Mouse (Mus musculus) CH12.LX (cell line): ENCODE measurements around the gene Gm5617. TPM values are rescaled to one million over a fixed set of nuclear protein-coding genes. Genes with fewer than 3 reads are reported as not detected.

Experiments used
- DNase-seq: peaks from one replicate; pipeline ENCODE4 v3.0.0-alpha.2; 2013; ENCODE audit errors: extremely low read depth
- H3K27ac ChIP-seq: 2 replicates; pipeline ENCODE4 v1.5.1; 2012; ENCODE audit warnings: low read depth, mild to moderate bottlenecking, control low read depth, moderate library complexity; ENCODE audit not compliant: insufficient read depth
- H3K27me3 ChIP-seq: replicated peaks from 2 replicates; pipeline ENCODE3; 2012; ENCODE audit warnings: inconsistent platforms
- H3K36me3 ChIP-seq, 2 experiments: replicated peaks in 1 of 2; 2 replicates each; pipeline versions ENCODE3 to v1.6.1; 2012; ENCODE audit warnings: inconsistent platforms in 1 of 2, low read length in 1 of 2, mild to moderate bottlenecking in 1 of 2, mixed read lengths in 1 of 2, moderate library complexity in 1 of 2; ENCODE audit not compliant: control insufficient read depth in 1 of 2, insufficient read depth in 1 of 2
- H3K4me1 ChIP-seq, 2 experiments: 2 replicates each; pipeline ENCODE4 v1.6.1; 2012; ENCODE audit warnings: inconsistent platforms in 1 of 2, moderate library complexity in 1 of 2; ENCODE audit not compliant: insufficient read depth in 2 of 2, control insufficient read depth in 1 of 2
- H3K4me2 ChIP-seq: 2 replicates; pipeline ENCODE4 v1.6.1; 2012; ENCODE audit warnings: low read depth, mild to moderate bottlenecking, control low read depth; ENCODE audit not compliant: poor library complexity, insufficient read depth, severe bottlenecking
- H3K4me3 ChIP-seq, 3 experiments: fragments of 150-350 bp in 1 of 3; sonication (generic) in 1 of 3; replicated peaks in 1 of 3; 2 replicates each; pipeline versions ENCODE3 to v1.5.1; 2011 to 2012; ENCODE audit warnings: low read depth in 2 of 3, low read length in 2 of 3, mild to moderate bottlenecking in 2 of 3, moderate library complexity in 2 of 3, control low read depth in 1 of 3, improper control_type of control experiment in 1 of 3, inconsistent platforms in 1 of 3, mixed read lengths in 1 of 3; ENCODE audit not compliant: poor library complexity in 1 of 3
- H3K79me2 ChIP-seq: replicated peaks from 2 replicates; pipeline ENCODE4 v1.6.1; 2012; ENCODE audit warnings: mild to moderate bottlenecking, moderate library complexity; ENCODE audit not compliant: control insufficient read depth, poor library complexity, insufficient read depth, severe bottlenecking; ENCODE audit errors: extremely low read depth
- H3K9ac ChIP-seq: 2 replicates; pipeline ENCODE4 v1.6.1; 2012; ENCODE audit warnings: low read depth, mild to moderate bottlenecking, control low read depth, moderate library complexity; ENCODE audit not compliant: insufficient read depth
- H3K9me3 ChIP-seq: replicated peaks from 2 replicates; pipeline ENCODE3; 2012; ENCODE audit warnings: low read length, inconsistent platforms, mixed read lengths
- CHD2 ChIP-seq: IDR thresholded peaks from 2 replicates; pipeline ENCODE4 v1.6.1; 2011; ENCODE audit warnings: low read length, improper control_type of control experiment
- E2F4 ChIP-seq: IDR thresholded peaks from 2 replicates; pipeline ENCODE4 v1.6.1; 2011; ENCODE audit warnings: low read depth, low read length, improper control_type of control experiment; ENCODE audit not compliant: insufficient replicate concordance
- ETS1 ChIP-seq: conservative IDR thresholded peaks from 2 replicates; pipeline ENCODE4 v1.6.1; 2012; ENCODE audit warnings: low read depth, mild to moderate bottlenecking, inconsistent platforms, low read length, improper control_type of control experiment, moderate library complexity
- JUN ChIP-seq: IDR thresholded peaks from 2 replicates; pipeline ENCODE4 v1.6.1; 2011; ENCODE audit warnings: low read depth, mild to moderate bottlenecking, low read length, improper control_type of control experiment, moderate library complexity; ENCODE audit not compliant: insufficient read depth
- KAT2A ChIP-seq: IDR thresholded peaks from 2 replicates; pipeline ENCODE4 v1.6.1; 2012; ENCODE audit warnings: low read length, improper control_type of control experiment, inconsistent platforms; ENCODE audit not compliant: insufficient replicate concordance
- MAZ ChIP-seq: IDR thresholded peaks from 2 replicates; pipeline ENCODE4 v1.6.1; 2012; ENCODE audit warnings: low read depth, mild to moderate bottlenecking, inconsistent platforms, low read length, improper control_type of control experiment, moderate library complexity
- MEF2A ChIP-seq: IDR thresholded peaks from 2 replicates; pipeline ENCODE4 v1.6.1; 2014; ENCODE audit warnings: low read depth, mild to moderate bottlenecking, inconsistent platforms, low read length, improper control_type of control experiment, borderline replicate concordance
- MXI1 ChIP-seq: IDR thresholded peaks from 2 replicates; pipeline ENCODE4 v1.6.1; 2011; ENCODE audit warnings: mild to moderate bottlenecking, low read depth, low read length, improper control_type of control experiment
- MYC ChIP-seq: IDR thresholded peaks from 2 replicates; pipeline ENCODE4 v1.6.1; 2011; ENCODE audit warnings: low read depth, mild to moderate bottlenecking, improper control_type of control experiment, low read length
- PAX5 ChIP-seq: IDR thresholded peaks from 2 replicates; pipeline ENCODE4 v1.6.1; 2012; ENCODE audit warnings: low read length, inconsistent platforms, mixed read lengths
- POLR2A ChIP-seq: IDR thresholded peaks from 2 replicates; pipeline ENCODE4 v1.6.1; 2011; ENCODE audit warnings: low read depth, mild to moderate bottlenecking, improper control_type of control experiment, low read length
- POLR2AphosphoS2 ChIP-seq: IDR thresholded peaks from 2 replicates; pipeline ENCODE4 v1.6.1; 2011; ENCODE audit warnings: low read depth, low read length, improper control_type of control experiment
- SIN3A ChIP-seq: IDR thresholded peaks from 2 replicates; pipeline ENCODE4 v1.6.1; 2012; ENCODE audit warnings: low read length, improper control_type of control experiment, inconsistent platforms
- SMC3 ChIP-seq: IDR thresholded peaks from 2 replicates; pipeline ENCODE4 v1.6.1; 2011; ENCODE audit warnings: low read depth, low read length, improper control_type of control experiment
- TBP ChIP-seq: conservative IDR thresholded peaks from 2 replicates; pipeline ENCODE4 v1.6.1; 2011; ENCODE audit warnings: low read depth, low read length, improper control_type of control experiment
- USF1 ChIP-seq: IDR thresholded peaks from 2 replicates; pipeline ENCODE4 v1.6.1; 2014; ENCODE audit warnings: low read depth, mild to moderate bottlenecking, inconsistent platforms, low read length, improper control_type of control experiment
- ZC3H11A ChIP-seq: IDR thresholded peaks from 2 replicates; pipeline ENCODE4 v1.6.1; 2012; ENCODE audit warnings: low read depth, mild to moderate bottlenecking, inconsistent platforms, low read length, improper control_type of control experiment
- ZMIZ1 ChIP-seq: IDR thresholded peaks from 2 replicates; pipeline ENCODE4 v1.6.1; 2012; ENCODE audit warnings: low read depth, mild to moderate bottlenecking, inconsistent platforms, low read length, improper control_type of control experiment
- ZNF384 ChIP-seq: IDR thresholded peaks from 2 replicates; pipeline ENCODE4 v1.6.1; 2012; ENCODE audit warnings: low read depth, low read length, improper control_type of control experiment, inconsistent platforms
- dilution Hi-C: fragments of 300-500 bp; cut with MboI; formaldehyde crosslinking; loops from 2 replicates; pipeline ENCODE4 v1.14.3; 2020; ENCODE audit warnings: low sequenced_read_pairs; ENCODE audit not compliant: extremely low pct_unique_long_range_greater_than_20kb, extremely low pct_ligation_motif_present
- in situ Hi-C: fragments of 300-500 bp; cut with MboI; formaldehyde crosslinking; loops from 3 replicates; pipeline ENCODE4 v1.14.3; 2019; ENCODE audit warnings: low sequenced_read_pairs, low pct_ligation_motif_present, low pct_unique_long_range_greater_than_20kb, mixed read lengths
- polyA plus RNA-seq: library from polyadenylated mRNA; unstranded; fragments of >175 nt; gene quantifications from 2 replicates; pipeline ENCODE4 v1.2.1, GENCODE M21; 2012; ENCODE audit warnings: low read depth; ENCODE audit not compliant: insufficient read length
- total RNA-seq, 2 experiments: library from RNA; depleted of rRNA; stranded (reverse); fragments of 300-350 nt in 1 of 2; fragments of >200 nt in 1 of 2; gene quantifications; 2 replicates each; pipeline ENCODE4 v1.2.3; 2012 to 2014

The Gm5617 gene
- total and polyA plus RNA-seq, 3 experiments = 20.4 to 35.2 (median 20.5) TPM

DNA sequence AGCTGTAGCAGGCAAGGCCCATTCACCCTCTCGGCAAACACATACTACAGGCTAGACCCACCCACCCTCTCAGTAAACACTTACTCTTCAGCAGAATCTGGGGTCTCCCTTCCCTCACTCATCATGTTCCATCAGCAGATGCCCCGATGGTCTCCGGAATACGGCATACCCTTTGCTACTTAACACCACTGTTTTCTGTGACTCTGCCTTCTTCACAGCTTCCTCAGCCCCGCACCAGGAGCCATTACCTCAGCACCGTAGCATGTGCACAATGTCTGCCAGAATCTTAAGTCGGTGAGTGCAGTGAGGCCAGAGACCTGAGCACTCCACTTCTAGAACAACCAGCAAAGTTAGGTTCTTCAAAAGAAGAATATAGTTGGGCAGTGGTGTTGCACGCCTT is 34.5 kb upstream of the Gm5617 start:
- no peaks in the 10 kb centered on the region for H3K27me3 ChIP-seq
- no peak overlapping the region for H3K9ac ChIP-seq
- peaks cover 5 to 6% of the 10 kb centered on the region in 2 experiments for H3K4me1 ChIP-seq
- no peak overlapping the region for H3K27ac ChIP-seq
- in situ Hi-C loops = loop anchor here (10.0 kb wide), 1 partner anchor 134 kb away; no protein-coding TSS in a partner anchor
- H3K9me3 ChIP-seq = peaks cover 4% of the 10 kb centered on the region
- no peaks in the 10 kb centered on the region for H3K79me2 ChIP-seq
- H3K4me2 ChIP-seq = no peak overlapping the region
- no peak for TF ChIP-seq MEF2A
- TF ChIP-seq, all 38 proteins: peak for 0
- DNase-seq = no peak
- H3K36me3 ChIP-seq = peaks cover 4 to 24% of the 10 kb centered on the region in 2 experiments
- dilution Hi-C loops = no loop called here
- H3K4me3 ChIP-seq = no peak overlapping the region

DNA sequence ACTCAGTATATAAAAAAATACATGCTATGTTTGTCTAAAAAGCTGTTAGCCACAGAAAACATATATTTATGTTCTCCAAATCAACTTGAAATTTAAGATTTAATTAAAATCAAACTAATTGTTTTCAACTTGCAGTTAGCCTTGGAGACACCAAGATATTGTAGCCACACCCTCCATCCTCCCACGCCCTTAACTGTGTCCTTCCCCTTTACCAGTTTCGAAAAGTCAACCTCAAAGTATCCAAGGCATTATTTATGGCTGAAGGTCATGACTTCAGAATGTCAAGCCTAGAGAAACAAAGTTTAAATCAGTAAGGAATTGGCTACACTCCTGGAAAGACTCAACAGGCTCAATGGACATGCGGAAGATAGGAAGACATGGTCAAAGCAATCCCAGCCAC is 33.7 kb upstream of the Gm5617 start:
- H3K36me3 ChIP-seq = peaks cover 8 to 33% of the 10 kb centered on the region in 2 experiments
- TF ChIP-seq SMC3 = no peak
- TF ChIP-seq CHD2 = no peak
- no peak for TF ChIP-seq ZMIZ1
- no peak for TF ChIP-seq POLR2AphosphoS2
- no peak for TF ChIP-seq JUN
- no peak for TF ChIP-seq ZC3H11A
- TF ChIP-seq ZNF384 = no peak
- no peak for TF ChIP-seq E2F4
- TF ChIP-seq TBP = no peak
- TF ChIP-seq SIN3A = no peak
- no peak for TF ChIP-seq ETS1
- no peak for TF ChIP-seq POLR2A
- TF ChIP-seq KAT2A = no peak
- TF ChIP-seq MYC = no peak
- TF ChIP-seq MXI1 = no peak
- TF ChIP-seq PAX5 = no peak
- no peak for TF ChIP-seq MAZ
- TF ChIP-seq USF1 = no peak
- H3K4me2 ChIP-seq = no peak overlapping the region
- no peaks in the 10 kb centered on the region for H3K4me1 ChIP-seq
- H3K79me2 ChIP-seq = no peaks in the 10 kb centered on the region
- H3K9ac ChIP-seq = no peak overlapping the region
- dilution Hi-C loops (no loop called here), in situ Hi-C loops (loop anchor here (10.0 kb wide), 1 partner anchor 133 kb away; no protein-coding TSS in a partner anchor)
- no peak for DNase-seq
- no peaks in the 10 kb centered on the region for H3K27me3 ChIP-seq
- H3K9me3 ChIP-seq = peaks cover 8% of the 10 kb centered on the region
- no peak overlapping the region for H3K4me3 ChIP-seq
- no peak overlapping the region for H3K27ac ChIP-seq
